Mouse (Mus musculus): ENCODE results near the gene Rgs3.

DNA sequence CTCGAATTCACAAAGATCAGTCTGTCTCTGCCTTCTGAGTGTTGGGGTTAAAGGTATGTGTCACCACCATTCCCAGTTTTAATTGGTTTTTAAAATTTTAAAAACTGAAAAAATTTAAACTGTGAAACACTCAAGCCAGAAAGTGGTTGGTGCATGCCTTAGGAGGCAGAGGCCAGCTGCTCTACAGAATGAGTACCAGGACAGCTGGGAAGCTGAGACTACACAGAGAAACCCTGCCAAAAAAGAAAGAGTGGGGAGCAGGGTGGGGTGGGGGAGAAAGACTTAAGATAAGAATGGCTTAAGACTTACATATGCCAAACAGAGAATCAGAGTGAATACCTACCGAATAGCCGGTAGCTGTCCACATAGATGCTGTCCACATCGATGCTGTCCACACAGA, 73.6 kb downstream of the Rgs3 start:
- TF ChIP-seq CTCF (IDR thresholded peaks at IDR 0.05; ENCODE audit: low read depth) (no peak), EP300 (IDR thresholded peaks at IDR 0.05; ENCODE audit: low read depth) (no peak)

Measured in liver, postnatal 0 days (tissue).